Mouse (Mus musculus) liver, embryonic 14 days (tissue): ENCODE measurements around the gene Aatf. TPM values are rescaled to one million over a fixed set of nuclear protein-coding genes. Genes with fewer than 3 reads are reported as not detected.

ENCODE experiments used
- polyA plus RNA-seq: library from polyadenylated mRNA; depleted of rRNA; stranded (reverse); fragments of >200 nt; gene quantifications from 2 replicates; pipeline ENCODE4 v1.2.3, GENCODE M21; 2012; rRNA removed

Gene Aatf
- 7.0 and 7.9 TPM in 2 replicates for polyA plus RNA-seq

GRCm38 (mm10) chr11:84513171-84514116 lies at the start of gene Aatf:
Gene Aatf, minus strand, starts transcription at chr11:84513522.

GRCm38 (mm10) chr11:84525421-84526274 lies 12.3 kb upstream of the Aatf start, which contains the start of gene Lhx1:
Gene Lhx1, minus strand, starts transcription at chr11:84525535.

Other genes with a start within 250 kb of the Aatf start
- 0.01 TPM in 1 of 2 replicates, not detected in the other for gene Lhx1, start 12.0 kb upstream of the Aatf start, polyA plus RNA-seq